Mouse (Mus musculus): ENCODE measurements at regions not wholly inside any gene's neighbourhood (a gene's known extent, or its start where the extent isn't known, plus 50 kb on each side); places are given as distances from the start of the nearest gene placed in this dataset.

DNA sequence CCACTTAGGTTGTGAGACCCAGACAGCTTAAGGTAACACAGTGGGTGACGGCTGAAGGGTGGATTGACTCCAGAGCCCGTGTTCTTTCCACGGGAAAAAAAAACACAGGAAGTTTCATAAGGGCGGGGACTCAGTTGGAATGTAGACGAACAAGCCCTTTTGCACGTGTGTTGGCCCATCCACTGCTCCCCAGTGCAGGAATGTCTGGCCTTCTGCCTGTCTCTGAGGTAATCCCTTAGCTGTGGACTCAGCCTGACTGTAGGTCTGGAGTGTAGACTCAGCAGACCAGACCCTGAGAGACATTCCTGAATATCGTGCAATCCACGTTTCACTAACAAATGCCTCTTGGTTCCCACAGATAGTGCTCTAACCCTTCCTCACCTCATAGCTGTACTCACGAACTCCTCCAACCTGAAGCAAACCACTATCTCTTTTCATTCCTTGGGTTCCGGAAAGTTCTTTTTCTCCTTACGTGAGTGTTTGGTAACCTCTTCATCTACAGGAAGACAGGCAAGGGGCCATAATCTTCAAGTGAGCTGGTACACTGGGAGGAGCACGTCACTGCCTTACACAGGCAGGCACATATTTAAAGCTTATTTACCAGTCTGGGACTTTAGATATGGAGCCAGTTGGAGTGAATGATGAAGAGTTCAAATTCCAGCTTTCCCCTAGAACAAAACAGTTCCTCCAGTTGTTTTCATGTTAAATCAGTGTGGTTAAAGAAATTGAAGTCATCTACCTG, 205.6 kb upstream of the Bcor start:
- no peak for DNase-seq (ENCODE audit: extremely low read depth, low read depth, low spot score)

GRCm38 (mm10) chrX:12366801-12367200, 206.6 kb upstream of the Bcor start:
- DNase-seq (ENCODE audit: extremely low read depth, low read depth, low spot score) = no peak

- DNase-seq (ENCODE audit: extremely low read depth, low read depth, low spot score) = no peak
These were observed 213.5 kb upstream of the Bcor start for GRCm38 (mm10) chrX:12373670-12374069.

DNA sequence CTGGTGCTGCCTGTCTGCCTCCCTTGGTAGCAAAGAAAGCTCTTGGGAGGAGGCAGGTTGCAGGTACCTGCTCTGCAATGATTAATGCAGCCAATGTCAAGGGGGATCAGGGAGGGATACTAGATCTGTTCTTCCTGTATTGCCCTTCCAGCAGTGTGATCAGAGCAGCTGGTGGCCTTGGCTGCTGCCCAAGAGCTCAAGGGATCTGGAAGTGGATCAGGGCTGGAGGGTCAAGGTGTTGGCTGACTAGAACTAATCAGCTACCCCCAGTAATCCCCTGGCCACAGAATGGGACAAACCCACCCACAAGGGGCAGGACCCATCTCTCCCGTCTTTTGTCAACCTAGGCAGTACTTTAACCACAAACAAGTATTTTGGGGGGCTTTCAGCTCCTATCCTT, 211.8 kb upstream of the Atp6ap2 start:
- DNase-seq (ENCODE audit: extremely low read depth, low read depth, low spot score) = no peak

DNA sequence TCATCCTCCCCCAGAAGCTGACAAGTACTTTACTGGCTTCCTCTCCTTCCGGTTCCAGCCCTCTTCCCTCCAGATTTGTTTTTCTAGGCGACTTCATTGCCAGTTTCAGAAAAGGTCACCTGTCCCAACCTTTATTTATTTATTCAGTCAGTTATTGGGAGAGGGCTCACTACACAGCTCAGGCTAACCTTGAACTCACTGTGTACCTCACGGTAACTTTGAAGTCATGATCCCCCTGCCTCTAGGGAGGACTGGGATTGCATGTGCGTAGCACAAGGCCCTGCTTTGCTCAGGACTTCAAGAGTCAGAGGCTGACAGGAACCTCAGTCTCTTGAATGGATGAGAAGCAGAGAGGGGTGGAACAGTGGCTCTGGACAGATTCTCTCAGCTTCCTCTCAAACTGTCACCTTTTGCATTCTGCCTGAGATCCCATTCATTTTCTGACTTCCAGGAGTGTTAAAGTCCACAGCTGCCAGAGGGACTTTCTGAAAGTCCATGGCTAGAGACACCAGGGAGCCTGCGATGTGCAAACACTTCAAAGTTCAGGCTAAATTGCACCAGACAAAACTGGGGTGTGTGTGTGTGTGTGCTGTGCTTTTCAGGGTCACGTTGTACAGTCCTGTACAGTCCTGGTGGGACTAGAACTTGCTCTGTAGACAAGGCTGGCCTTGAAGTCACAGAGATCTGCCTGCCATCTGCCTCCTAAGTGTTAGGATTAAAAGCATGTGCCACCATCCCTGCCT, 211.2 kb upstream of the Atp6ap2 start:
- DNase-seq (ENCODE audit: extremely low read depth, low read depth, low spot score) = no peak

DNA sequence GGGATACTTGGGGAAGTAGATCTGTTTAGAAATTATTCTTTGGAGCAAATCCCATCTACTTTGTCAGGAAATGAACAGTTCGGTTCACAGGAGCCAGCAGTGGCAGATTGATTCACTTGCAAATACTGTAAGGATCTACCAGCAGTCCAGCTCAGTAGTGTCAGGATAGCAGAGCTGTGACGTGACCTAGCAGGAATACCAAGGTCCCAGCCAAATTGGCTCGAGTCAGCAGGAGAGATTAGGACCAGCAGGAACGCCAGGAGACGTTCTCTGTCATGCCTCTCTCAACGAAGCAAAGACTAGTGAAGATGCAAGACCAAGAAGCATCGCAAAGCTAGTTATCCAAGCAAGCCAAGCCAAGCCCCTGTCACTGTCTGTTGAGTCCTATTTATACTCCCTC, 210.2 kb upstream of the Atp6ap2 start:
- DNase-seq (ENCODE audit: extremely low read depth, low read depth, low spot score) = no peak

DNA sequence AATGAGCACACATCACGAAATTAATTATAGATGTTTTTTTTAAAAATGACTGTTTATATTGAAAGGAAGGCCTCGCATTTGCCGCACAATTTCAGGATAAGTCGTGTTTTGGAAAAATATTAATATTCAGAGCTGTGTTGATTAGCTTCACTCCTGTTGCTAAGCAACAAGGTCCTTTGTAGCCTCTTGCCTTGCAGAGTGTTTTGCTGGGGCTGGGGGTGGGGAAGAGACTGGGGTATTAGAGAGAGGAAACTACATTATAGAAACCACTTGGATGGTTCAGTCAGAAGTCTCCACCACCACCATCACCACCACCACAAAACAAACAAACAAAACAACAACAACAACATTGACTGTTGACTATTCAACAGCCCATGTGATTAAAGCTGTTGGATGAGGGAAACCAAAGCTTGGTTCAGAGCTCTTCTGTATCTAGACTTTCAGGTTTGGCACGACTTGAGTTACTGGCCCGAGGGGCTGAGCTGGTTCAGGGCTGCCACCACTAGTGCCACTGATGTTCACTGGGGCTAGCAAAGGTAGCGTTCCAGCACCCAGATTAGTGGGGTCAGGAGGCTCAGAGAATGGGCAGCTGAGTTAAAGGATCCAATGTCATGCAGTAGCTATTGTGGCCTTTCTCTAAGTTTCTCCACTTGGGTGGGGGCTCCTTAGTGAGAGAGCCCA, 195.3 kb upstream of the Atp6ap2 start:
- DNase-seq (ENCODE audit: extremely low read depth, low read depth, low spot score) = no peak

- no peak for DNase-seq (ENCODE audit: extremely low read depth, low read depth, low spot score)
These were observed 178.3 kb upstream of the Atp6ap2 start for GRCm38 (mm10) chrX:12409319-12409718.

GRCm38 (mm10) chrX:12425566-12425965, 162.0 kb upstream of the Atp6ap2 start:
- DNase-seq (ENCODE audit: extremely low read depth, low read depth, low spot score) = no peak

GRCm38 (mm10) chrX:12426664-12427063, 160.9 kb upstream of the Atp6ap2 start:
- DNase-seq (ENCODE audit: extremely low read depth, low read depth, low spot score) = no peak

DNA sequence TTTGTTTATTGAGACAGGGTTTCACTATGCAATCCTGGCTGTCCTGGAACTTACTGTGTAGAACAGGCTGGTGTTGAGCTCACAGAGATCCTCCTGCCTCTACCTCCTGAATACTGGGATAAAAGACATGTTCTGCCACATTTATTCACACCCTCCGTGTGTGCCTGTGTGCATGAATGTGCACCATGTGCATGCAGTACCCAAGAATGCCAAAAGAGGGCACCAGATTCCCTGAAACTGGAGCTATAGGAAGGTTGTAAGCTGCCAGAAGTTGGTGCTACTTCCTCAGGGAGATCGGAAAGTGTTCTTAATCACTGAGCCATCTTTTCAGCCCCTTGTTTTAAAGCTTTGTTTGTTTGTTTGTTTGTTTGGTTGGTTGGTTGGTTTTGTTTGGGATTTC, 155.3 kb upstream of the Atp6ap2 start:
- DNase-seq (ENCODE audit: extremely low read depth, low read depth, low spot score) = no peak

GRCm38 (mm10) chrX:12435656-12436055, 151.9 kb upstream of the Atp6ap2 start:
- no peak for DNase-seq (ENCODE audit: extremely low read depth, low read depth, low spot score)

GRCm38 (mm10) chrX:12436106-12436505, 151.5 kb upstream of the Atp6ap2 start:
- DNase-seq (ENCODE audit: extremely low read depth, low read depth, low spot score) = no peak

DNA sequence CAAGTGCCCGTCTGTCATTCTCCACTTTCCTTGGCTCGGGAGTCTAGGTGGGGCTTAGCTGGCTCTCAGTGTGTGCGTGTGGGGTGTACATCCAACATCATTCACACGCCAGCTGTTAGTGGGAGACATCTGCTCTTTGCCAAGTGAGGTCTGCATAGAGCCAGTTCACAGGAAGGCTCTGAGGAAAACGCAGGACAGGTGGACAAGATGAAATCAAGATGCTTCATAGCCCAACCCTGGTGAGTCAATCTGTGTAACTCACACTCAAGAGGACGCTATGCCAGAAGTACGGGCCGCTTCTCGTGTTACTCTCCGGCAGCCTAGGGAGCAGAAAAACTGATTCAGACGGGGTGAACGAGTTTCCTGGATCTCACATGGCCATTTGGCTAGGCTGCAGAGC, 148.2 kb upstream of the Atp6ap2 start:
- no peak for DNase-seq (ENCODE audit: extremely low read depth, low read depth, low spot score)

DNA sequence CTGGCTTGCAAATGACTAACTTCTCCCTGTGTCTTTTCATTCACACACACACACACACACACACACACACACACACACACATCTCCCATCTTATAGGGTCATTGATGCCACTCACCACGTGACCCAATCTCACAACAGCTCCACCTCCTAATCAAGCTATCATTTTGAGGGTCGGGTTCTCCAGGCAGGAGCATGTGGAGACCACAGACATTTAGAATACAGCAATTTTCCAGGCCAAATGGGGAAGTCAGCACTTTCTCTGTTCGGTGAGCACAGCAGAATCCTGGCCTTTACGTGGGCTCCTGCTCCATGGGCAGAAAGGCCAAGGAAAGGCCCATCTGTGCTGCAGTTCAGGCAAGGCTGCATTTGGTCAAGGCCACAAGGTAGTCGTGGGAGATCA, 143.8 kb upstream of the Atp6ap2 start:
- DNase-seq (ENCODE audit: extremely low read depth, low read depth, low spot score) = no peak

GRCm38 (mm10) chrX:12445093-12445492, 142.5 kb upstream of the Atp6ap2 start:
- DNase-seq (ENCODE audit: extremely low read depth, low read depth, low spot score) = no peak

GRCm38 (mm10) chrX:12447962-12448361, 139.6 kb upstream of the Atp6ap2 start:
- DNase-seq (ENCODE audit: extremely low read depth, low read depth, low spot score) = no peak

GRCm38 (mm10) chrX:12449688-12450087, 137.9 kb upstream of the Atp6ap2 start:
- no peak for DNase-seq (ENCODE audit: extremely low read depth, low read depth, low spot score)

GRCm38 (mm10) chrX:12452979-12453769, 134.4 kb upstream of the Atp6ap2 start:
- DNase-seq (ENCODE audit: extremely low read depth, low read depth, low spot score) = no peak

- no peak for DNase-seq (ENCODE audit: extremely low read depth, low read depth, low spot score)
These were observed 125.9 kb upstream of the Atp6ap2 start for GRCm38 (mm10) chrX:12461657-12462056.

- DNase-seq (ENCODE audit: extremely low read depth, low read depth, low spot score) = no peak
These were observed 124.5 kb upstream of the Atp6ap2 start for GRCm38 (mm10) chrX:12462936-12463647.
